Mouse (Mus musculus) splenic B cell, adult 2 months (primary cell): ENCODE results near the gene Stard8.

Experiments
- DNase-seq: peaks from one replicate; pipeline ENCODE4 v3.0.0-alpha.2; 2011; ENCODE audit warnings: low read depth, low spot score
- H3K27me3 ChIP-seq: 2 replicates; pipeline ENCODE4 v1.6.1; 2012; ENCODE audit warnings: mild to moderate bottlenecking, low read length, moderate library complexity, mixed read lengths; ENCODE audit not compliant: control insufficient read depth, poor library complexity, insufficient read depth, severe bottlenecking
- H3K36me3 ChIP-seq: 2 replicates; pipeline ENCODE4 v1.6.1; 2012; ENCODE audit warnings: mild to moderate bottlenecking, low read length, moderate library complexity, mixed read lengths; ENCODE audit not compliant: control insufficient read depth, poor library complexity, insufficient read depth, severe bottlenecking

Stard8 gene

DNA sequence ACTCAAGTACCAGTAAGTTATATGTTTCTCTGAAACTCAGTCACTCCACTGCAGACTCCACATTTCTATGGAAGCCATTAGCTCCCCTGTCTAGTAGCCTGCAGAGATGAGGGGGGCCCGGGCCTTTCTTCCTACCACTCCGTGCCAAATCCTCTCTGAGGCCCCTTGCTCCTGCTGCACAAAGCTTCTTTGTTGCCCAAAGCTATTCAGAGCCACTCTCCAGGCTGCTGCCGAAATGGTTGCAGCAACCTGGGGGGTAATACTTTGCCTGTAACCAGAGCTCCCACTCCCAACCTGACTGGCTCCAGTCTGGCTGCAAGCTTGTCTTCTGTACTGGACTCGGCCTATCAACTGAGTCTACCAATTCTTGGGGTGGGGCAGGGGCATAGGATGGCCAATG is 17.2 kb downstream of the Stard8 start:
- DNase-seq = no peak
- Histone ChIP-seq H3K27me3 (no peaks in the 10 kb centered on the region), H3K36me3 (no peaks in the 10 kb centered on the region)

DNA sequence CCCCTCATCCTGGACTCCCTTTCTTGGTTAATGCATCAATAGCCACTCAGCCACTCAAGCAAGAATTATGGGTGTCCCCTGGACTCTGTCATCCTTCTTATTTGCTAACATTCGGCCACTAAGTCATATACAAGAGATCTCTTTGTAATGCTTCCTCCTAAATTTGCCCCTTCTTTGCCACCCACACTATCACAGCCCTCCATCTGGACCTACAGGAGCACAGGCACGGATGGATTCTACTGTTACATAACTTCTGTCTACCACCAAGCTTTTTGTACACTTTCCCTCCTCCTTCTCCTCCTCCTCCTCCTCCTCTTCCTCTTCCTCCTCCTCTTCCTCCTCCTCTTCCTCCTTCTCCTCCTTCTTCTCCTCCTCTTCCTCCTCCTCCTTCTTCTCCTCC is 18.5 kb downstream of the Stard8 start:
- Histone ChIP-seq H3K36me3 (no peaks in the 10 kb centered on the region), H3K27me3 (no peaks in the 10 kb centered on the region)
- no peak for DNase-seq

DNA sequence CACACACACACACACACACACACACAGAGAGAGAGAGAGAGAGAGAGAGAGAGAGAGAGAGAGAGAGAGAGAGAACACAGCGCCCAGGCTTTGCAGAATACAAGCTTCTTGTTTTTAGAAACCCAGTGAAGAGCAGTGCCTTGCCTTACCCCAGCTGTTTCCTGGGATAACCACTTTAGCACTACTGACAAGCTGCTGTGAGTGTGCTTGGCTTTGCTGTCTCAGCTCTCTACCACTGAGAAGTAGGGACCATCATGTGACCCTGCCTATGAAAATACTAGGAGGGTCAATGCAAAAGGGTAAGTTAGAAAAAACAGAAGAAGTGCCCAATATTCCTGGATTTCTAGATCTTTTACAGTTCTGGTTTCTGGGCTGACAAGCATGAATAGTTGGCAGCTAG is 20.9 kb downstream of the Stard8 start:
- DNase-seq = no peak
- no peaks in the 10 kb centered on the region for H3K36me3 ChIP-seq

DNA sequence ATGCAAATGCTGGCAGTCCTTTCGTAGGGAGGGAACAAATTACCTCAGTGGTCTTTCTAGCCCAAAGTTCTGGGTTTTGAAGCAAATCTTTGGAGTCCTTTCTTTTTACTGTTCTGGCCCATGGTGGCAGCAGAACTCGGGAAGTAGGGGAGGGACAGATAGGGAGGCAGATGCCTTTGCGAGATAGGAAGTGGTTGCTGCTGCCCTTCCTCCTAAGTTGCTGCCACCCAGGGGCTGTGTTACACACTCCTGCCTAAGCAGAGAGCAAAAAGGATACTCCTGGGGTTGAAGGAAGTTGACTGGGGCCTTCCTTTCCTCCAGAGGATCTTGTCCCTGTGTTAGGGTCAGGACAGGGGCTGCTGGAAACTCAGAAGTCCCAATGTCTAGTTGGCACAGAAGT is 32.4 kb downstream of the Stard8 start:
- no peak for DNase-seq
- no peaks in the 10 kb centered on the region for H3K36me3 ChIP-seq
- H3K27me3 ChIP-seq = no peaks in the 10 kb centered on the region

More for the DNA sequence above, 20.9 kb downstream of the Stard8 start:
- H3K27me3 ChIP-seq = no peaks in the 10 kb centered on the region

DNA sequence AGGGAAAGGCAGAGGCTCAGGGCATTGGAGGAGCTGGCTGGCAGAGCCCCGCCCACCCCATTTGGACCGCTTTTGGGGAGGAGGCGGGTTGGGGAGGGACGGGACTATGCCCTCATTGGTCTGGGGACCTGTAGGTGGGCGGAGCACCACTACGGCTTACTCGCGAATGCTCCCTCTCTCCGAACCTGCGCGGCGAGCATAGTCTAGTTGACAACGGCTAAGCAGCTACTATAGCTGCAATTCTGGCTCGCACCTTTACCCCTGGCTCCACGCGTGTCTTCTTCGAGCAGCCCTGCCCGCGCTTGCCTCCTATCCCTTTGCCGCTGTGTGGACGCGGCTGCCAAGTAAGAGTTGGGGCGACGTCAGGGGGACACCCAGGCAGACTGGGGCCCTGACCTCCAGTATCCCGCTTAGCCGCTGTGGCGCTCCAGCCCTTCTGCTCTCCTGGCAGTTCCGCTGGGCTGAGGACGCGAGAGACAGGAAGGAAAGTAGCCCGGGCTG is 39.5 kb downstream of the Stard8 start:
- peak; percentile 73 for DNase-seq
- no peaks in the 10 kb centered on the region for H3K27me3 ChIP-seq
- no peaks in the 10 kb centered on the region for H3K36me3 ChIP-seq

DNA sequence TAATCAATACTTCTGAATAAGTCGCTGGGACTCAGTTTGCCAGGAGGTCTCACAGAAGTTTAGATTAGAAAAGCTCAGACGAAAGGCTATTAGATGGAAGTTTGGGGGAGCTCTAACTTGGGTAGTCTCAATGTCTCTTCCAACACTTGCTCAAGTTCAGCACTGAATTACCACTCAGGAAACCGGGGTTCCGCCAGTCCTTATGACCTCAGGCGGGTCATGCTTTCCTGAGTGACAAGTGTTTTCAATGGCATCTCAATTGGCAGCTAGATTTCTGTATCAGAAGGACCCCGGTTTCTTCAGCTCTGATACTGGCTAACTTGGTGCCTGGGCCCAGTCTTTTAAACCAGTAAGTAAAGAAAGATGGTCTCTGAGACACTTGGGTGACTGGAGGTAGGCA is 40.2 kb downstream of the Stard8 start:
- DNase-seq = no peak
- no peaks in the 10 kb centered on the region for H3K36me3 ChIP-seq
- no peaks in the 10 kb centered on the region for H3K27me3 ChIP-seq

DNA sequence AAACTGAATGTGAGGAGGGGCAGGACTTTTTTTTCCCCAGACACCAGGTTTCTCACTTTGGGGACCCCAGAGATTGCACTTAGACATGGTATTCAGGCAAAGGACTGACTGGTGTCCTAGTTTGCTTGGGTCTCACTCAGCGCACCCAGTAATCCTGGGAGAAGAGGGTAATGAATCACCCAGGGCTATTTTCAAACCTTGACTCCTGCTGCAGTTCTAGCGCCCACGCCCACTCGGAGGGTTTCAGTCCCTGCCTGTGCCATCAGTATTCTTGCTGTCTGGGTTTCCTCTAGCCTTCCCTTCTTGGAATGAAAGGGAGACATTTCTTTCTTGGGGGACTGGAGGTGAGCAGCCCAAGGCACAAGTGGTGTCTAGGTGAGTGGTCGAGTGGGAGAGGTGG is 40.7 kb downstream of the Stard8 start:
- Histone ChIP-seq H3K36me3 (no peaks in the 10 kb centered on the region), H3K27me3 (no peaks in the 10 kb centered on the region)
- no peak for DNase-seq

DNA sequence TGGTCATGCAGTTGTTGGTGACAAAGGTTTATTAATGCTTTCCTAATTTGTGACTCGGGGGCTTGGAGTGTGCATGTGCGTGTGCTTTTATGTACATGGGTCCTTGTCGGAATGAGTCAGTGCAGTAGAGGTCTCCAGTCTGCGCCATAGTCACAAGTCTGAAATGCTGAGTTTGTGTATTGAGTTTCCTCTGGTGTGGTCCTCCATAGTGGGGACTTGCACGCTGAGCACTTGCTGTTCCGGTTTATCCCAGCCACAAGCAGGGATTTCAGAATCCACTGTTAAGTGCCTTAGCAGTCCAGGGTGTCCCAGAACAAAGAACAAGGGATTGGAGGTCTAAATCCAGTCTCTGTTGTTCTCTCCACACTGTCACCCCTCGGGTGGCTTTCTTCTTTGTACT is 42.3 kb downstream of the Stard8 start:
- H3K27me3 ChIP-seq = no peaks in the 10 kb centered on the region
- no peak for DNase-seq

DNA sequence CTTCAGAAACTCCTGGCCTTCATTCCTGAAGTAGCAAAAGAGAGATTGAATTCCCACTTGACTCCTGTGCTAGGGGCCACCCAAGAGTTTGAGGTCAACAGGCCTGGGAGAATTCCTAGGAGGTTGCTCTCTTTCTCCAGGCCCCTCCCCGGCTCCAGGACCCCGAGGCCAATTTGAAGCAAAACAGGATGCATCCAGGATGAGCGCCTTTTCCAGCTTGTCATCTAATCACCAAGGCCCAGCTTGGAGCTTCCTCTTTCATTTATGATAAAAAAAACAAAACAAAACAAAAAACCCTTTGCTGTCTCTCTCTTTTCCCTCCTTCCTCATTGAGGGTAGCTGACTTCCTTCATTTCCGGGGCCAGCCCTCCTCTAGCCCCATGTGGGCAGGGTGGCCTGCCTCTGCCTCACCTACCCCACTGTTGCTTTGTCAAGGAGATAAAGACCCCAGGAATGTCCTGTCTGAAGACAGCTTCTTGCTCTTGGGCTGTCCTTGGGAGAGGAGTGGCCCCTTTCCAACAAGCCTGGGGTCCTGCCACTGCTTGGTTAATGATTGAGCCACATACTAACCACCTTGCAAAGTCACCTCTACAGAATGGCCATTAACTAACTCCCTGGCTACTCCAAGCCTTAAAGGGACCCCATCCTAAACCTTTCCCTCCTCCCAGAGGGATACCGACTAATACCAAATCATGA is 43.5 kb downstream of the Stard8 start:
- DNase-seq = peak; percentile 3
- Histone ChIP-seq H3K36me3 (no peaks in the 10 kb centered on the region), H3K27me3 (no peaks in the 10 kb centered on the region)

More for the DNA sequence above, 42.3 kb downstream of the Stard8 start:
- no peaks in the 10 kb centered on the region for H3K36me3 ChIP-seq

DNA sequence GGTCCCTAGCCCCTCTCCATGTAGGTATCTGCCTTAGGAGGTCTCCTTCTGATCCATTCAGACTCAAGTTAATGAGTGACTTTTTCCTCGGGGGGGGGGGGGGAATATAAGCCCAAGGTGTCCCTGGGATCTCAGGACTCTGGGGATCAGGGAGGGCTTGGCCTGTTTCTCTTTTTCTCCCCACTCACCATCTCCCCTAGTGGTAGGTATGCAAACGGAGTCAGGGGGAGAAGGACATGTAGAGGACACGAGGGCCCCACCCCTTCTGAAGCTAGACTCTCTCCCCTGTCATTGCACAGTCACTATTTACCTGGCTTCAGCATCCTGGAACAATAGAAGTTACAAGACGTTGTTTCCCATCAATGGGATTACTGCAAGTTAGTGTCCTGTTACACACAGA is 45.1 kb downstream of the Stard8 start:
- H3K36me3 ChIP-seq = no peaks in the 10 kb centered on the region
- no peak for DNase-seq
- no peaks in the 10 kb centered on the region for H3K27me3 ChIP-seq

DNA sequence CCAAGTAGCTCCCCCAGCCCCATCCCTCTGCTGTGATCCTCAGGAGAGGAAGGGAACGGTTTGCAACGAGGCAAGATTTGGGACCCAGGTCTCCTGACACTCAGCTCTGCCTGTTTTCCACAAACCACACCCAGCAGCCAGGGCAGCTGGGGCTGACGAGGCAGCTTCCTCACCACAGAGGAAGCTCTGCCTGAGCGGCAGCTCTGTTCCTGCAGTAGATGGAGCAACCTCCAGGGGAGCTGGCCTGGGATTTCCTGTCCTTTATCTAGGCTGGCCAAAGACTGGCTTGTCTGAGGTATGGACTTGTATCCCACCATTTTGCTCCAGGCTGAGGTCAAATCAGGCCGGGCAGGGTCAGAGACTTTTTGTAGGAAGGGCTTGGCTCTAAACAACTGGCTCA is 46.2 kb downstream of the Stard8 start:
- no peak for DNase-seq
- Histone ChIP-seq H3K36me3 (no peaks in the 10 kb centered on the region), H3K27me3 (no peaks in the 10 kb centered on the region)

DNA sequence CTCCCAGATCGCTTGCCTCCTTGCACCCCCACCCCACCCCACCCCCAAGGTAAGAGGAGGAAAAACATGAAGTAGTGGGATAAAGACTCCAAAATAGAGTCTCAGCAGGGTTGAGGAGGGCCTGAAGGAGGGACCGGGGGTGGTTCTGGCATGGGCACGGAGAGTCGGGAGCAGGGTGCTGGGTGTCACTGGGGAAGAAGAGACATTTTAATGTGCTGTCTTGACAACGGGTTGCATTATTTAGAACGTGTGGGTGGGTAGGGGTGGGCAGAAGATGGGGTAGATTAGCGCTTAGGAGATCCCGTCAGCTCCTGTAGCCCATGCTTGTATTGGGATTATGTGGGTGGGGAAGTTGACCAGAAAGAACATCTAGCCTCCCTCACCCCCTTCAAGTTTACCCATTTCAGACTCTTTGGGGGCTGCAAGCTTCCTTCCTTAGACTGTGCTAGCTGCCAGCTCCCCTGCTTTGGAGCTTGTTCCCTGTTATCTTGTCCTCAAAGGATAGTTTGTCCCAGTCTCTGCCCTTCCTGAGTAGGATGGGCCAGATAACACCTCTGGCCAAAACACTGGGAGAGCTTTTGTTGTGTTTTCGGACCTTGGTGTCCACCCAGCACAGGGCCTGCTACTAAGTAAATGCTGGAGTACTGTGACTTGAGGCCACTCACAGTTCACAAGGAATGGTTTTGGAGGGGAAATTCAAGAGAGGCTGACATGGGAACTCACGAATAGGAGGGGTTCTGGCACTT is 47.9 kb downstream of the Stard8 start:
- H3K36me3 ChIP-seq = no peaks in the 10 kb centered on the region
- no peak for DNase-seq
- no peaks in the 10 kb centered on the region for H3K27me3 ChIP-seq

DNA sequence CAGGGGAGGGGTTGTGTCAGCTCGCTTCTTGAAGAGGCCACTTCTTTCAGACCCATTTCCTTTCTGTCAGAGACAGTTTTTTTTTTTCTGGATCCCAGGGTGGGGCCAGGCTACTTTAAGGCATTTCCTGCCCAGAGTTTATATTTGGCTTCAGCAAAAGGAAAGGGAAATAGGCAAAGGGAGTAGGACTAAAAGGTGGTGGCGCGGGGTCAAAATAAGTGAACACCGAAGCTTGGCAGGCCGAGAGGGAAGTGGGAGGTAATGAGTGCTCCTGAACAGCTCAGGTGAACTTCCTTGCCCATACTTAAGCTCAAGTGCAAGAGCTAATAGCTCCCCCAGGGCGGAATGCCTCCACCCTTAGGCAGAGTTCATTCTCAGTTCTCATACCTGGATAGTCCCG is 49.2 kb downstream of the Stard8 start:
- H3K27me3 ChIP-seq = no peaks in the 10 kb centered on the region
- DNase-seq = no peak
- H3K36me3 ChIP-seq = no peaks in the 10 kb centered on the region

DNA sequence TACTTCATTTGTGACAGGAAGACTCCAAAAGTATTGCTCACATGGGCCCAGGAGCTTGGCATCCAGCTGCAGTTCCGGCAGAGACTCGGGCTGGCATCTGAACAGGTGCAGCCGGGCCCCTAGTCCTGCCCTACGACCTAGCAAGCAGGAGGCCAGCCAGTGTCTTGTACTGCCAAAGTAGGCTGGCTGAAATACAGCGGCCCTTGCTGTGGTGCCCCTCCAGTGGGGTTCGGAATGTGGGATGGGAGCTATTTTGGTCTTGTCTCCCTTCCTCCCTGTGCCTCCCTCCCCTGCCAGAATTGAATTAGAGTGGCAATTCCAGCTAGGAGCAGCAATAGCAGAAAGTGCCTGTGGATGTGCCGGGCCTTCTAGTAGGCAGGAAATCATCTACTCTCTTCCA is 51.5 kb downstream of the Stard8 start:
- Histone ChIP-seq H3K27me3 (no peaks in the 10 kb centered on the region), H3K36me3 (no peaks in the 10 kb centered on the region)
- DNase-seq = no peak

DNA sequence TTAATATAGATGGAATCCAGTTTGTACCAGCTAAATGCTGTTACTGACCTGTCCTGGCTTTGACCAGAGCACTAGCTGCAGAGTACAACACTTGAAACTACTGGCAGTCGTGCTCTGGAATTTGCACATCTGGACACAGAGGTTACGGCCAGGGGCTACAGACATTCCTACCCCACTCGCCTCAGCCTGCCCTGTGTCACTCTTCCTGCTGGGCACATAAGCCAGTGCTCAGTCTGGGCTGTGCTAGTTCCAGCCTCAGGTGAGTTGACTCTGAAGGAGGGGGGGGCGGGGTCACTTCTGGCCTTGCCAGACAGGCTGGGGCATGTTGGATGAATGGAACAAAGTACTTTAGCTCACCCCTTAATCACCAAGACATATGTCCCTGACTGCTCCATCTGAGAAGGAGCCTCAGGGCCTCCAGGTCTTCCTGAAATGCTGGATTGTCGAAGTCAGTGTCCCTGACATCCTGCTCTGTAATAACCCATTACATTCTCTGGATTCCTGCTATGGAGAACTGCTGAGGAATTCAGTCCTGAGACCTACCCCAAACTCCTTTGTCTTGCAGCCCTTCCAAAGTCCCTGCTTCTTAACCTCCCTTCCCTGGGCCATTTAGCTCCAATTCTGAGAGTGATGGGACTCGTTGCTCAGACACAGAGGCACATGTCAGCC is 54.9 kb downstream of the Stard8 start:
- no peak for DNase-seq
- H3K27me3 ChIP-seq = no peaks in the 10 kb centered on the region
- H3K36me3 ChIP-seq = no peaks in the 10 kb centered on the region
